Mouse (Mus musculus): ENCODE measurements at regions not wholly inside any gene's neighbourhood (a gene's known extent, or its start where the extent isn't known, plus 50 kb on each side); places are given as distances from the start of the nearest gene placed in this dataset.

GRCm38 (mm10) chr6:22548296-22549245 lies 192.5 kb upstream of the Fam3c start:
- TF ChIP-seq CEBPB (IDR thresholded peaks at IDR 0.05; ENCODE audit: low read depth): no peak
- TF ChIP-seq MAX (IDR thresholded peaks at IDR 0.05): no peak
- TF ChIP-seq CTCF (IDR thresholded peaks at IDR 0.05; ENCODE audit: control insufficient read depth, insufficient read depth, insufficient read length): no peak
- no peak for TF ChIP-seq USF1 (IDR thresholded peaks at IDR 0.05; ENCODE audit: low read depth)
- no peak for TF ChIP-seq MYOG (IDR thresholded peaks at IDR 0.05; ENCODE audit: control insufficient read depth, extremely low read depth, insufficient read length)
- TF ChIP-seq MYOD1 (IDR thresholded peaks at IDR 0.05; ENCODE audit: control insufficient read depth, insufficient read length, low read depth): no peak
- no peak for TF ChIP-seq FOSL1 (IDR thresholded peaks at IDR 0.05; ENCODE audit: insufficient read depth, low read length, poor library complexity, severe bottlenecking)
- no peaks in the 10 kb centered on the region for H3K36me3 ChIP-seq (ENCODE audit: control insufficient read depth, insufficient read depth)
- H3K79me3 ChIP-seq (ENCODE audit: low read depth): no peaks in the 10 kb centered on the region
- H3ac ChIP-seq (ENCODE audit: control insufficient read depth, insufficient read length, low read depth): no peak overlapping the region
- no peaks in the 10 kb centered on the region for H3K27me3 ChIP-seq (ENCODE audit: control insufficient read depth, insufficient read depth, insufficient read length)
- H3K4me3 ChIP-seq (ENCODE audit: insufficient read depth, poor library complexity, severe bottlenecking): no peak overlapping the region
- no peaks in the 10 kb centered on the region for H3K79me2 ChIP-seq (ENCODE audit: control insufficient read depth, insufficient read depth)

GRCm38 (mm10) chr6:22541603-22542002 lies 185.6 kb upstream of the Fam3c start:
- Histone ChIP-seq H3K27me3 (ENCODE audit: control insufficient read depth, insufficient read depth, insufficient read length) (no peaks in the 10 kb centered on the region), H3K36me3 (ENCODE audit: control insufficient read depth, insufficient read depth) (no peaks in the 10 kb centered on the region), H3K4me3 (ENCODE audit: insufficient read depth, poor library complexity, severe bottlenecking) (no peak overlapping the region), H3K79me2 (ENCODE audit: control insufficient read depth, insufficient read depth) (no peaks in the 10 kb centered on the region), H3ac (ENCODE audit: control insufficient read depth, insufficient read length, low read depth) (no peak overlapping the region), H3K79me3 (ENCODE audit: low read depth) (no peaks in the 10 kb centered on the region)
- TF ChIP-seq CEBPB (IDR thresholded peaks at IDR 0.05; ENCODE audit: low read depth) (no peak), USF1 (IDR thresholded peaks at IDR 0.05; ENCODE audit: low read depth) (no peak), FOSL1 (IDR thresholded peaks at IDR 0.05; ENCODE audit: insufficient read depth, low read length, poor library complexity, severe bottlenecking) (no peak), MYOG (IDR thresholded peaks at IDR 0.05; ENCODE audit: control insufficient read depth, extremely low read depth, insufficient read length) (no peak), CTCF (IDR thresholded peaks at IDR 0.05; ENCODE audit: control insufficient read depth, insufficient read depth, insufficient read length) (no peak), MAX (IDR thresholded peaks at IDR 0.05) (no peak), MYOD1 (IDR thresholded peaks at IDR 0.05; ENCODE audit: control insufficient read depth, insufficient read length, low read depth) (no peak)

- no peak overlapping the region for H3K4me3 ChIP-seq (ENCODE audit: insufficient read depth, poor library complexity, severe bottlenecking)
- H3K79me3 ChIP-seq (ENCODE audit: low read depth): no peaks in the 10 kb centered on the region
- H3K27me3 ChIP-seq (ENCODE audit: control insufficient read depth, insufficient read depth, insufficient read length): no peaks in the 10 kb centered on the region
- H3K36me3 ChIP-seq (ENCODE audit: control insufficient read depth, insufficient read depth): no peaks in the 10 kb centered on the region
- H3K79me2 ChIP-seq (ENCODE audit: control insufficient read depth, insufficient read depth): no peaks in the 10 kb centered on the region
- TF ChIP-seq MYOD1 (IDR thresholded peaks at IDR 0.05; ENCODE audit: control insufficient read depth, insufficient read length, low read depth): no peak
- H3ac ChIP-seq (ENCODE audit: control insufficient read depth, insufficient read length, low read depth): no peak overlapping the region
Measured at GRCm38 (mm10) chr6:22538254-22538653, 182.2 kb upstream of the Fam3c start.

- TF ChIP-seq MYOD1 (IDR thresholded peaks at IDR 0.05; ENCODE audit: control insufficient read depth, insufficient read length, low read depth) (no peak), USF1 (IDR thresholded peaks at IDR 0.05; ENCODE audit: low read depth) (no peak)
- Histone ChIP-seq H3K36me3 (ENCODE audit: control insufficient read depth, insufficient read depth) (no peaks in the 10 kb centered on the region), H3K79me3 (ENCODE audit: low read depth) (no peaks in the 10 kb centered on the region), H3ac (ENCODE audit: control insufficient read depth, insufficient read length, low read depth) (no peak overlapping the region), H3K79me2 (ENCODE audit: control insufficient read depth, insufficient read depth) (no peaks in the 10 kb centered on the region), H3K27me3 (ENCODE audit: control insufficient read depth, insufficient read depth, insufficient read length) (no peaks in the 10 kb centered on the region), H3K4me3 (ENCODE audit: insufficient read depth, poor library complexity, severe bottlenecking) (no peak overlapping the region)
Measured at GRCm38 (mm10) chr6:22524384-22524783, 168.3 kb upstream of the Fam3c start.

- TF ChIP-seq CEBPB (IDR thresholded peaks at IDR 0.05; ENCODE audit: low read depth): no peak
- no peak for TF ChIP-seq MAX (IDR thresholded peaks at IDR 0.05)
- no peak for TF ChIP-seq MYOG (IDR thresholded peaks at IDR 0.05; ENCODE audit: control insufficient read depth, extremely low read depth, insufficient read length)
- no peak for TF ChIP-seq FOSL1 (IDR thresholded peaks at IDR 0.05; ENCODE audit: insufficient read depth, low read length, poor library complexity, severe bottlenecking)
- TF ChIP-seq CTCF (IDR thresholded peaks at IDR 0.05; ENCODE audit: control insufficient read depth, insufficient read depth, insufficient read length): no peak
- TF ChIP-seq MYOD1 (IDR thresholded peaks at IDR 0.05; ENCODE audit: control insufficient read depth, insufficient read length, low read depth): no peak
- TF ChIP-seq USF1 (IDR thresholded peaks at IDR 0.05; ENCODE audit: low read depth): no peak
- H3K79me2 ChIP-seq (ENCODE audit: control insufficient read depth, insufficient read depth): no peaks in the 10 kb centered on the region
- H3K79me3 ChIP-seq (ENCODE audit: low read depth): no peaks in the 10 kb centered on the region
Measured at GRCm38 (mm10) chr6:22523582-22524234, 167.7 kb upstream of the Fam3c start.

GRCm38 (mm10) chr6:22506871-22507270 lies 150.8 kb upstream of the Fam3c start:
- H3ac ChIP-seq (ENCODE audit: control insufficient read depth, insufficient read length, low read depth): no peak overlapping the region
- TF ChIP-seq CTCF (IDR thresholded peaks at IDR 0.05; ENCODE audit: control insufficient read depth, insufficient read depth, insufficient read length) (no peak), FOSL1 (IDR thresholded peaks at IDR 0.05; ENCODE audit: insufficient read depth, low read length, poor library complexity, severe bottlenecking) (no peak), CEBPB (IDR thresholded peaks at IDR 0.05; ENCODE audit: low read depth) (no peak), MYOD1 (IDR thresholded peaks at IDR 0.05; ENCODE audit: control insufficient read depth, insufficient read length, low read depth) (no peak), MYOG (IDR thresholded peaks at IDR 0.05; ENCODE audit: control insufficient read depth, extremely low read depth, insufficient read length) (no peak), USF1 (IDR thresholded peaks at IDR 0.05; ENCODE audit: low read depth) (no peak), MAX (IDR thresholded peaks at IDR 0.05) (no peak)
- no peaks in the 10 kb centered on the region for H3K27me3 ChIP-seq (ENCODE audit: control insufficient read depth, insufficient read depth, insufficient read length)
- no peaks in the 10 kb centered on the region for H3K79me2 ChIP-seq (ENCODE audit: control insufficient read depth, insufficient read depth)
- H3K79me3 ChIP-seq (ENCODE audit: low read depth): no peaks in the 10 kb centered on the region
- H3K36me3 ChIP-seq (ENCODE audit: control insufficient read depth, insufficient read depth): no peaks in the 10 kb centered on the region
- H3K4me3 ChIP-seq (ENCODE audit: insufficient read depth, poor library complexity, severe bottlenecking): no peak overlapping the region

More at GRCm38 (mm10) chr6:22523582-22524234, 167.7 kb upstream of the Fam3c start:
- H3K4me3 ChIP-seq (ENCODE audit: insufficient read depth, poor library complexity, severe bottlenecking): no peak overlapping the region
- H3K27me3 ChIP-seq (ENCODE audit: control insufficient read depth, insufficient read depth, insufficient read length): no peaks in the 10 kb centered on the region
- H3ac ChIP-seq (ENCODE audit: control insufficient read depth, insufficient read length, low read depth): no peak overlapping the region
- no peaks in the 10 kb centered on the region for H3K36me3 ChIP-seq (ENCODE audit: control insufficient read depth, insufficient read depth)

Data from C2C12 (cell line).